Mouse (Mus musculus) liver (tissue): ENCODE measurements around the gene Tprkb.
"Not testable (repeated sequence)": the region's sequence is repeated elsewhere in the genome, so short reads cannot be mapped to it uniquely, and the experiment has no call there.

Experiments used
- DNase-seq: peaks from one replicate; pipeline ENCODE4 v3.0.0-alpha.2; 2020; ENCODE audit warnings: mixed read lengths

Gene Tprkb

GRCm38 (mm10) chr6:85915539-85916513 lies 4.2 kb downstream of the Tprkb start, which contains the start of gene Nat8f1:
Gene Nat8f1, minus strand, starts transcription at chr6:85915687.
- peak; percentile 91 for DNase-seq

- no peak for DNase-seq
These were observed 4.9 kb downstream of the Tprkb start for GRCm38 (mm10) chr6:85916596-85916995.

GRCm38 (mm10) chr6:85918341-85918740 lies 6.7 kb downstream of the Tprkb start:
- not testable (repeated sequence) for DNase-seq

- no peak for DNase-seq
These were observed 7.7 kb downstream of the Tprkb start for GRCm38 (mm10) chr6:85919401-85919800.

- no peak for DNase-seq
These were observed 12.0 kb downstream of the Tprkb start for GRCm38 (mm10) chr6:85923643-85924042.

GRCm38 (mm10) chr6:85926709-85927108 lies 15.0 kb downstream of the Tprkb start:
- no peak for DNase-seq

- no peak for DNase-seq
These were observed 16.1 kb downstream of the Tprkb start for GRCm38 (mm10) chr6:85927476-85928464.

- DNase-seq: no peak
These were observed 17.6 kb downstream of the Tprkb start for GRCm38 (mm10) chr6:85929312-85929711.

- DNase-seq: no peak
These were observed 22.4 kb downstream of the Tprkb start for GRCm38 (mm10) chr6:85934047-85934446.

- no peak for DNase-seq
These were observed 24.0 kb downstream of the Tprkb start for GRCm38 (mm10) chr6:85935646-85936045.

GRCm38 (mm10) chr6:85936508-85937465 lies 25.1 kb downstream of the Tprkb start:
- DNase-seq: peak; percentile 85

GRCm38 (mm10) chr6:85938701-85939100 lies 27.0 kb downstream of the Tprkb start:
- no peak for DNase-seq

- peak; percentile 43 for DNase-seq
These were observed 30.8 kb downstream of the Tprkb start for GRCm38 (mm10) chr6:85942469-85942868.

GRCm38 (mm10) chr6:85948549-85948948 lies 36.9 kb downstream of the Tprkb start:
- no peak for DNase-seq

GRCm38 (mm10) chr6:85957581-85957980 lies 45.9 kb downstream of the Tprkb start:
- no peak for DNase-seq

GRCm38 (mm10) chr6:85961101-85962091 lies 49.7 kb downstream of the Tprkb start, which contains the start of gene Dusp11:
Gene Dusp11, minus strand, starts transcription at chr6:85961667.
- peak; percentile 95 for DNase-seq

- DNase-seq: not testable (repeated sequence)
These were observed 54.4 kb downstream of the Tprkb start for GRCm38 (mm10) chr6:85966081-85966480.

- peak; percentile 37 for DNase-seq
These were observed 55.0 kb downstream of the Tprkb start for GRCm38 (mm10) chr6:85966686-85967085.

- DNase-seq: no peak
These were observed 58.2 kb downstream of the Tprkb start for GRCm38 (mm10) chr6:85969889-85970288.

GRCm38 (mm10) chr6:85972699-85973098 lies 61.0 kb downstream of the Tprkb start:
- no peak for DNase-seq
